Mouse (Mus musculus): ENCODE data around the gene Pbx3. TPM values are rescaled to one million over a fixed set of nuclear protein-coding genes. Genes with fewer than 3 reads are reported as not detected.

Gene Pbx3
- total RNA-seq, 2 experiments from 2014 or later = 56.3 to 71.9 TPM

DNA sequence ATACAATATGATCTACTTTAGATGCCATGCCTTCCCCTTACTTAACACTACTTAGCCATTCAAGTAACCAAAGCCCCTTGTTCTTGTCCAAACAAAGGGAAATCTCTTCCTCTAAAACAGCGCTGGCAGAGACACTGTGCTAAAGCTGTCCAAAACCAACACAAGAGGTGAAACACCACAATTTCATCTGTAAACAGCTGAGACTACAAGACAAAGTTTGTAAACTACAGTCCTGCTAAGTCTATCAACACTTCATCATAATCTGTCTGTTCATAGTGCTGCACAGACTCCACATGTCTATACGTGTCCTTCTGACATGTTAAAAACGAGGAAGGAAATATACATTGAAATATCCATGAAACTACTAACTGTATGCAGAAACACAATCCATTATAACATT, 151.5 kb downstream of the Pbx3 start:
- no peak for DNase-seq

GRCm38 (mm10) chr2:34219150-34219549, 153.8 kb downstream of the Pbx3 start:
- DNase-seq = no peak

GRCm38 (mm10) chr2:34217596-34217995, 155.3 kb downstream of the Pbx3 start:
- DNase-seq = no peak

DNA sequence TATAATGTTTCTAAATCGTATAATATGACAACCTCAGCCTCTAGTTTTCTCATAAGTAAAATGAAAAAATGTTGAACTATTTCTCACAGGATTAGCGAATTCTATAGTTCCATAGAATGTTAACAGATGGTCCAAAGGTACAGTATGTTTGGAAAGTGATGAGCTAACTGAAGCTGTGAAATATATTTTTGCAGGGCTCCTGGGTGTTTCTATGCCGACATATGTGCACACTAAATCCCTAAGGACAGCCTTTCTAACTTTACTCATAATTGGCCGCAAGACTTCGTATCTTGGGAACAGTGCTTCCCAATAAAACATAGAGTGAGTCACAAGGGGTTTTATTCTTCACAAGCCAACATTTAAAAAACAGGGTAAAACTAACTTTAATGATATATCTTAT, 157.4 kb downstream of the Pbx3 start:
- DNase-seq = no peak

GRCm38 (mm10) chr2:34212418-34212817, 160.5 kb downstream of the Pbx3 start:
- no peak for DNase-seq

DNA sequence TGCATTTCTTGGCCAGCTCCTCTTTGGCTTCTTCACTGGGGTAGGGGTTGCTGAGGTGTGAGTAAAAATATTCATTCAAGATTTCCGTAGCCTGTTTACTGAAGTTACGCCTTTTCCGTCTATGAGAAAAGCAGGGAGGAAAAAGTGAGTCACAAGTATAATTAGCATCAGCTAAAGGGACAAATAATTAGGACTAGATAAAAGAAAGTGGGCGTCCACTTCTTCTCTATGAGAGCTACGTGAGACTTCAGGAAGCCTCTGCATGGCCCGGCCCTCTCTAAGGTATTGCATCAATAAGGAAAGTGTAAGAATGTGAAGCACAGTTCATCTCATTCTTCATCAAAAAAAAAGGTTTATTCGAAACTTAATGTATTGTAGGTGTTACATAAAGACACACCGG, 168.1 kb downstream of the Pbx3 start:
- no peak for DNase-seq

GRCm38 (mm10) chr2:34204325-34204724, 168.6 kb downstream of the Pbx3 start:
- DNase-seq = no peak

DNA sequence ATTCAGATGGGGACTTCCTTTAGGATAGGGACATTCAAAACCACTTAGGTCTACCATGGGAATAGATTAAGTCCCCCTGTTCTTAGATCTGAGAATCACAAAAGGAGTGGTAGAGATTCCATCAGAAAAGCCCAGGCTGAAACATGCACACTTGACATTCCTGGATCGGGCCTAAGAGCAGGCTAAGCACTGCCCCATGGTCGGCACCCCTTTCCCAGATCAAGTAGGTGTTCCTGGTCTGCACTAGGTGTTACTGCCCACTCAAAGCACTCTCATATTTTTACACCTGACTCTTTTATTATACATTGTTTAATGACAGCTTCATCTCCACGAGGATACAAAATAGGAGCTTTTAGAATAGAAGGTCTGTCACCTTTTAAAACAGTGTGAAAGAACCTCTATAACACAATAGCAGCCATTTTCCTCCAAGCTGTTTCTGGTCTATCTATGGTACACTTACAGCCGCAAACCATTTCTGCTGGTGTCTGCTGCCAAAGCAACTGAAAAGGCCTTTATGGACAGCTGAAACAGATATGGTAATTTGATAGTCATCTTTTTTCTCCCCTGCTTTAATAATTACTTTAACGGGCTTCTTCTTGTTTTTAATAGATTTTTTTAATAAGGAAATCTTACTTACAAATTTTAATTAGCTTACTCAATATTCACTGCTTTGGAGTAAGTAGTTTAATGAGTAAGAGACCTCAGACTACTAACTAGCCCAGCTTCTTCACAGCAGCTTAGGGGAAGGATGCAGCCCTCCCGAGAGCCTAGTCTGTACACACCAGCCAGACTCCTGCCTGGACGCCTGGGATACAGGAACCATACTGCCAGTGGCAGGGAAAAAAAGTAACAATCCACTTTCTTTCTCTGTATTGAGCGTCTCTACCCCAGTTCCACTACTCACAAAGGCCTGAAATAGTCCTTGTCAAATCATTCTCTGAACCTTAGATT, 178.8 kb downstream of the Pbx3 start:
- DNase-seq = no peak

DNA sequence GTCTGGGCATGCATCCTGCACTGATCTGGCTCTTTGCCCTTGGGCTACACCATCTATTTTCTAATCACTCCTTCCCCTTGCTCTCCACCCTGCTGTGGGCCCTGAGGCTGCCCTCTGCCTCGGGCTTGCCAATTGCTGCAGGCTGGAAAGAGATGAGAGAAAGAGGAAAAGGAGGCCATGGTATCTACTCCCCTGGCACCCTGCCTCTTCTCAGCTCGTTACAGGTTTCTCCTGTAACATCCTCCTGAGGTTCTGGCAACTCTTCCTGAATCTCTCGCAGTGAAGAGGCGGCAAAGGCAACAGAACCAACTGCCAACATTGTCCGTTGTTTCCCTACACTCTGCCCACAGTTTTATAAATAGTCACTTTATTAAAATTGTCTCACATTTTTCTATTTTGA, 179.7 kb downstream of the Pbx3 start:
- DNase-seq = no peak

- DNase-seq = no peak
Observed at GRCm38 (mm10) chr2:34187366-34187765, 185.6 kb downstream of the Pbx3 start.

- DNase-seq = no peak
Observed at GRCm38 (mm10) chr2:34181600-34181999, 191.3 kb downstream of the Pbx3 start.

DNA sequence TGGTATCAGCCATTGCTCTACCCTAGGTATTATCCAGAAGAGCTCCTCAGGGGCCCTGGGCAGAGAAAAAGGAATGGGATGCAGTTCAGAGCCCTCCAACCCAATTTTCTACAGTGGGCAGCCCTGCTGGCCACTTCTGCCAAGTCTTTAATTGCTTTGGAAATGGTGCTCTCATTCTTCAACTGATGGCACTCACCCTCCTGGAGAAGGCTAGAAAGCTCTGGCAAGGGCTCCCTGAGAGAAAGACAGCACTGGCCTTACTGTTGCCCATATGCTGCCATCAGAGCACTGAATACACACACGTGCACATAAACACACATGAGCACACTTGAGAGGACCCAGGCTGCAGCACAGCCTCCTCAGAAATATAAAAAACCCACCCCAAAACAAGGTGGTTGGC, 193.6 kb downstream of the Pbx3 start:
- no peak for DNase-seq

DNA sequence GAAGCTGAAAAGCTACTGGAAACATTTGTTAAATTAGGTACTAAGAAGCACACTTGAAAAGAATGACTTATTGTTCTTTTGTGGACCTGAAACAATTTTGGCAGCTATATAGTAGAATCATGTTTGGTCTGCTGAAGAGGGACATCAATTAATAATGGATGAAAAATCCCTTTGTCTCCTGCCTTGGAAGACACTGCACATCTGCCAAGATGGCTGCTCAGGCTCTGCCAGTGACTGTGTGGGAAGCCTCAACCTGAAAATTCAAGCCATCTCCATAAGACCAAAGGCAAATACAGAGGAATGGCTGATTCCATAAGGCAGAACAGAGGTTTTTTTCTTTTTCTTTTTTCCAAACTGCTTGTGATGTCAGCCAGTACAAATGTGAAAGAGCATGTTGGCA, 194.3 kb downstream of the Pbx3 start:
- no peak for DNase-seq

DNA sequence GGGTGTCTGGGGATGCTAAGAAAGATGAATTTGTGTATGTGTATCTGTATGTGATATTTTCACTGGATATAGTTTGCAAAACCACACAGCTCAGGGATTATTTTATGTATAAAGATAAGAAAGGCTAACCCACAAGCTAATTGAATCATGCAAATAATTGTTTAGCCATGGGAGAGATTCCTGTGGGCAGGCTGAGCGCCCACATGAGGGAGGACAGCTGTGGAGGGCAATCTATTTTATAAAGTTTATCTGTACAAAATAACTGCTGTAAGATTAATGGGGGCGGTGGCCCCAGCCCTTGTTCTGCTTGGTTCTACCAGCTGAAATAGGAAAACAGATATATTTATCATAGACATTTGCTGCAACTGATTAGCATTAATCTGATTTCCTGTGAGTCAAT, 202.5 kb downstream of the Pbx3 start:
- no peak for DNase-seq

GRCm38 (mm10) chr2:34169626-34170025, 203.3 kb downstream of the Pbx3 start:
- DNase-seq = no peak

DNA sequence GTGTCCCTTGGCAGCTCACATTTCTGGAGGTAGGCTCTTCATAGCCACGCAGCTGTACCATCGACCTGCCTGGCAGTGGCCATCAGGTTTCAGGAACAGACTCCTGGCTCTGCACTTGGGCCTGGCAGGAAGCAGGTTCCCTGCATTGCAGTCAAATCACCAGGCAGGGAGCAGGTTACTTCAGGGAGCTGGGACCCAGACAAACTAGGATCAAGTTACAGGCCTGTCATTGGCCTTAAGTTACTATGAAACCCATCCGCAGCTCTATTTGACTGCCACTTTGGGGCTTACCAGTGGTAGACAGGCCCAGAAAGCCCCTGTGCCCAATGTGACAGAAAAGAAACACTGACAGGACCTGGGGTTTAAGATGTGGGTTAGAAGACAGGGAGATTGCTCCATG, 204.8 kb downstream of the Pbx3 start:
- no peak for DNase-seq

- no peak for DNase-seq
Observed at GRCm38 (mm10) chr2:34162484-34162883, 210.5 kb downstream of the Pbx3 start.

DNA sequence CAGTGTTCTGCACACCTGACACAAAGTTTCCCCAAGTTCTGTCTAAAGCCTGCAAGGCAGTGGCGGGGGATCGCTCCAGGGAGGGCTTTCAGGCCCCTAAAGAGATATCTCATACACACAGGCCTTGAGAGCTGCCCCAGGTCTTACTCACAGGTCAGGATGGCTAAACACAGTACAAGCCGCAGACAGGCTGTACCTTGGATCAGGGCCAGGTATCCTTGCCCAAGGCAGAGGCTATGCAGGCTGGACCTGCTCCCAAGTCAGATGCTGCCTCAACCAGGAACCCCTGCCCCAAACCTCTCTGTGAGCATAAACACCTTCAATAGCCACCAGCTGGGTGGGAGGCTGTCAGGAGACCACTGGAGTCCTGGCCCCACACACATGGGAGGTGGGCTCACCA, 215.2 kb downstream of the Pbx3 start:
- DNase-seq = peak; percentile 37

DNA sequence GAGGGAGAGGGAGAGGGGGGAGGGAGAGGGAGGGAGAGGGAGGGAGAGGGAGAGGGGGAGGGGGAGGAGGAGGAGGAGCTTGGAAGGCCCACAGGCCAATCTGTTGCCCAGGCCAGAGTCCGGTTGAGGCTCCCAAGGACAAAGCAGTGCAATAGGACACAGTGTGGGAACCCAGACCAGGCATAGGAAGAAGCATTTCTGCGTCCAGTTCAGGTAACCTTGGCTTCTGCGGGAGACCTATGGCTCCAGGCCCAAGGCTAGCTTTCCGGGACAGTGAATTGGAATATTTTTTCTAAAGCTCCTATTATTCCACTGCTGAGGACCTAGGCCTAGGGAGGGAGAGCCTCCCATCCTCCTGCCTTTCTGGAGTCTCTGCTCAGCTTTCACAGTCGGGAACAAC, 218.1 kb downstream of the Pbx3 start:
- peak; percentile 47 for DNase-seq

- no peak for DNase-seq
Observed at GRCm38 (mm10) chr2:34153336-34153735, 219.6 kb downstream of the Pbx3 start.

GRCm38 (mm10) chr2:34150560-34150959, 222.4 kb downstream of the Pbx3 start:
- DNase-seq = no peak

GRCm38 (mm10) chr2:34148214-34148613, 224.7 kb downstream of the Pbx3 start:
- no peak for DNase-seq

DNA sequence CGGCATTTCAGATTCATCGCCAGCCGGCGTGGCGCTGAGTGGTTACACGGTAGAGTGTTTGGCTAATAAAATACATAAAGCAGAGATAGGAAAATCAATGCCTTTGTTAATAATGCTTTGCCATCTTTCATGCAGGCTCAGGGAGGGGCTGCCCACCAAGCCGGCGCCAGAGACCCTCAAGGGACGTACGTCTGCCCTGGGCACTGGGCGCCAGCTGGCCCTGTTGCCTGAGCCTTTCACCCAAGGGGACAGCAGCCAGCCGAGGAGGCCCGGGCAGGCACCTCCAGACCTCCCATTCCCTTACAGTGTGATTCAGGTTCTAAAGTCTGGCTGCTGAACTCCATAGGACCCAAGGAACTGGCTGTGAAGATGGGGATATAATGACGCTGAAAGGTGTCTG, 225.5 kb downstream of the Pbx3 start:
- peak; percentile 64 for DNase-seq

GRCm38 (mm10) chr2:34147036-34147435, 225.9 kb downstream of the Pbx3 start:
- peak; percentile 67 for DNase-seq
